Mouse (Mus musculus) spleen, embryonic (tissue): Measurements from ENCODE around the gene Bmp2k.

Experiments
- CTCF ChIA-PET: fragments of 350-600 bp; sonication (Branson Sonifier 250); formaldehyde crosslinking; loops from one replicate; lab custom pipeline; 2022; lab: Charles Lee

Bmp2k gene

GRCm38 (mm10) chr5:96969705-96970471 is 27.6 kb upstream of the Bmp2k start:
- CTCF ChIA-PET: interaction anchor here (0.7 kb wide), 1 partner anchor 14 kb away, joined by 3 read pairs; no protein-coding TSS in a partner anchor

- CTCF ChIA-PET: interaction anchor here (0.7 kb wide), 1 partner anchor 13 kb away, joined by 3 read pairs; no protein-coding TSS in a partner anchor
Measured at GRCm38 (mm10) chr5:96970472-96970848, 27.0 kb upstream of the Bmp2k start.

DNA sequence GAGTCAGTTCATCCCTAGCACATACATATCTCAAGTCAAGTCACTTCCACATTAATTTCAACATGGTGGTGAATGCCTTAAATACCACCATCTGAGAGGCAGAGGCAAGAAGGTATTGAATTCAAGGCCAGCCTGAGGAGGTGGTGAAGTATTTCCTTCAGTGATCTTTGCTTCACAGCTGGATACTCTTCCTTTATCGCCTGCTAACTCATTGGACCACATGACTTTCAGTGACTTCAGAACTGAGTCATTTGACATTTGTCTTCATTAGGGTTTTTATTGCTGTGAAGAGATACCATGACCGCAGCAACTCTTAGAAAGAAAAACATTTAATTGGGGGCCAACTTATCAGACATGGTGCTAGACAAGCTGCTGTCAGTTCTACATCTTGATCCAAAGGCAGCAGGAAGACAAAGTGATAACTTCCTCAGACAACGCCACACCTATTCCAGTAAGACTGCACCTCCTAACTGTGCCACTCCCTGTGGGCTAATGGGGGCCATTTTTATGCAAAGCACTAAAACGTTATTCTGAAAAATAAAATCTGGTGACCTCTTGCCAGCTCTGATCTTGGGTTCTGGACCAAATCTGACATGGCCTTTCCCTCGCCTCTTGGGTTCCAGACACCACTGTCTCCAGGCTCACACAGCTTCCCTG is 24.9 kb upstream of the Bmp2k start:
- CTCF ChIA-PET: no interaction called here

DNA sequence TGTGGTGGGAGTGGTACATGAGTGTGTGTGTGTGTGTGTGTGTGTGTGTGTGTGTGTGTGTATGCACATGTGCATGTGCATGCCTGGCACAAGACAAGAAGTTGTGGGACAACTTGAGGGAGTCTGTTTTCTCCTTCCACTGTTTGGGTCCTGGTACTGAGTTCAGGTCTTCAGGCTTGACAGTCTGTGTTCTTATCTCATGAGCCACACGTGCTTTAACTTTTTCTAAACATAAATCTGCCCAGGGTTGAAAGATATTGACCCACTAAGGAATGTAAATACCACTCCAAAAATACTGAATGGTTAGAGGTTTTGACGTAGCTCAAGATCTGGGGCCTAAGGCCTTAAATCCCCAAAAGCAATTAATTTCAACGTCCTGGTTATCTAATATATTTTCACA is 23.8 kb upstream of the Bmp2k start:
- CTCF ChIA-PET: no interaction called here

DNA sequence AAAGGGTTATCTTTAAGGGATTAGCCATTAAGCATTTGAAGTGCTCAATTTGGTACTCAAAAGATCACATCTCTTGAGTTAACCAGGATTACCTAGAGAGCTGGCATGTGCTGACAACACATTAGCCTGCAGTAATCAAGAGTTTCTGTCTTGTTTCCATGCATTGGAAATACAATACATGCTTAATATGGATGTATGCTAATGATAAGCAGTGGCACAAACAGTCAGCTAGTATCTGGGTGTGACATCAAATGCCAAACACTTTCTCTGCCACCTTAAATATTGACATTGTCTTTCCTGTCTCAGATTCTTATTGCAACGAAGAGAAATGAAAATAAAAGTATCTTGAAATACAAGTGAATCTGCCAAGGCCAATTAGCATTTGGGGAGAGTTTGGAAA is 22.8 kb upstream of the Bmp2k start:
- CTCF ChIA-PET: interaction anchor here (1.0 kb wide), 1 partner anchor 9 kb away, joined by 6 read pairs; no protein-coding TSS in a partner anchor

- CTCF ChIA-PET: interaction anchor here (1.0 kb wide), 1 partner anchor 9 kb away, joined by 6 read pairs; no protein-coding TSS in a partner anchor
Measured at GRCm38 (mm10) chr5:96975112-96975511, 22.4 kb upstream of the Bmp2k start.

- CTCF ChIA-PET: interaction anchor here (0.7 kb wide), 1 partner anchor 61 kb away, joined by 4 read pairs; no protein-coding TSS in a partner anchor
Measured at GRCm38 (mm10) chr5:96976150-96976549, 21.3 kb upstream of the Bmp2k start.

DNA sequence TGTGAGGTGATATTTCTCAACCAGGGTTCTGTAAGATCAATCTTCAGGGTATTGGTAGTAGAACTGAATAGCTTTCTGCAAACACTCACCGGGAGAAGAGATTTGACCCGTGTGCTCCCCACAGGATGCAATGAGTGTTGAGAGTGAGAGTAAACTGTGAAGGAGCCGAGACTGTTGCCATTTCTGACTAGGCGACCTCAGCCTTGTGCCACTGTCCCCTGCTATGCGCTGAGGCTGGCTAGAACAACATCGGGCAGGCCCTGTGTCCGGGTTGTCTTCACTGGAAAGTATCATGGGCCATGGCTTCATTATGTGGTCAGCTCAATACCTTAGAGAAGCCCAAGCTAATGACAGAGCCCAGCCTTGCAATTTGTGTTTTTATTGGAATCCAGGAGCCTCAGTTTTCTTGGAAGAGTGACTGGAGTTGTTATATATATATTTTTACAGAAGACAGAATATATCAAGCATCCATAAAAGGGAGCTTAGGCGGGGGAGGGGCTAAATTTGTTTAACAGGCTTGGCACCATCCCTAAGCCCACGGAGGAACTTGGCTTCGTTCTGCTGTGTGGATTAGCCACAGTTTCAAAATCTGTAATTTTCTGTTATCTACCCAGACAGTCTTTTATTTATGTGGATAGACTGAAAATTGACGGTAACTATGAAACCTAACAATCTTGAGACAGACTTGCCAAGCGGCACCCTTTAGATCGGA is 18.0 kb upstream of the Bmp2k start:
- CTCF ChIA-PET: no interaction called here

DNA sequence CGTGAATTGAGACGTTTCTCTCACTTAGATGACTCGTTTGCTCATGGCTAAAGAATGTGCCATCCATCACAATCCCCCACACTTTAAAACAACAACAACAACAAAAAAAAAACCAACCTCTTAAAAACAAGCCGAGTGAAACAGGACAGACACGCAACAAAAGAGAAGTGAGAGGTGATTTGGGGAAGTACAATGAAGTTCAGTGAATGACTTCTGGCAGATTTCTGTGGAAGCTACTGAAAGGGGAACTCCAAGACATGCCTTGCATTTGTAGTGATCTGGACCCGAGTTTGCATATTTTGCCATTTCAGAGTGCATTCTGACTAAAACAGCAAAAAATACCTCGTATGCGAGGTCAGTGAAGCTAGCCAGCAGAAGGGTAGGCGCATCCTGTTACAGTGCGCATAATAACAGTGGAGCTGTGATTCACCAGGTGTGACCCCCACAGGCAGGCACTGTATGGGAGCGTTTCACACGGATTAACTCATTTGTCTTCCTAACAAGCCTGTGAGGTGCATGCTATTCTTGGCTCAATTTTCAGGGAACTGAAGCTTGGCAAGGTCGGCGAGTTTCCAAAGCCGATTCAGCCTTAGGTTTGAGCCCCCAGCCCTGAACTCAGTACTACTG is 17.4 kb upstream of the Bmp2k start:
- CTCF ChIA-PET: no interaction called here

- CTCF ChIA-PET: interaction anchor here (0.6 kb wide), 1 partner anchor 40 kb away, joined by 4 read pairs; no protein-coding TSS in a partner anchor
Measured at GRCm38 (mm10) chr5:96981987-96982386, 15.5 kb upstream of the Bmp2k start.

- CTCF ChIA-PET: interaction anchor here (0.7 to 0.9 kb wide), 2 partner anchors 10 to 1032 kb away, joined by 3 read pairs; no protein-coding TSS in a partner anchor
Measured at GRCm38 (mm10) chr5:96983142-96983541, 14.3 kb upstream of the Bmp2k start.

DNA sequence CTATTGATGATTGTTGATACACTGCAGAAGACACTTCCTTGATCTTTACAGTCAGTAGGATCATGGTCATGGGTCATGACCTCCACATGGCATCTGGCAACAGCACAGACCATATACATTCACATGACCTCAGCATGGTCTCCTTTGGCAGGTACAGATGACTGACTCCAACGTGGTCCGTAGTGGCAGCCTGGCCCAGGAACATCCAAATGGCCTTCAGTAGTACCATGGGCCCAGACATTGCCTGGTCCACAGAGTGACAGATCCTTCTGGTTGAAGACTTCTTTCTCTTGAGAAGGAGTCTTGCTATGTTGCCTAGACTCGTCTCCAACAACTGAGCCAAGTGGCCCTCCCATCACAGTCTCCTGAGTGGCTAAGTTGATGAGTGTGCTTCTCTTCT is 10.6 kb upstream of the Bmp2k start:
- CTCF ChIA-PET: no interaction called here

- CTCF ChIA-PET: no interaction called here
Measured at GRCm38 (mm10) chr5:96988880-96989279, 8.6 kb upstream of the Bmp2k start.

- CTCF ChIA-PET: interaction anchor here (0.7 kb wide), 1 partner anchor 880 kb away, joined by 3 read pairs; no protein-coding TSS in a partner anchor
Measured at GRCm38 (mm10) chr5:96991156-96991555, 6.3 kb upstream of the Bmp2k start.

- CTCF ChIA-PET: interaction anchor here (1.6 kb wide), 1 partner anchor 8 kb away, joined by 4 read pairs; no protein-coding TSS in a partner anchor
Measured at GRCm38 (mm10) chr5:96992651-96993050, 4.8 kb upstream of the Bmp2k start.

GRCm38 (mm10) chr5:96993057-96993456 is 4.4 kb upstream of the Bmp2k start:
- CTCF ChIA-PET: interaction anchor here (1.1 to 1.6 kb wide), 2 partner anchors 9 to 10 kb away, joined by 3 to 4 read pairs; no protein-coding TSS in a partner anchor

DNA sequence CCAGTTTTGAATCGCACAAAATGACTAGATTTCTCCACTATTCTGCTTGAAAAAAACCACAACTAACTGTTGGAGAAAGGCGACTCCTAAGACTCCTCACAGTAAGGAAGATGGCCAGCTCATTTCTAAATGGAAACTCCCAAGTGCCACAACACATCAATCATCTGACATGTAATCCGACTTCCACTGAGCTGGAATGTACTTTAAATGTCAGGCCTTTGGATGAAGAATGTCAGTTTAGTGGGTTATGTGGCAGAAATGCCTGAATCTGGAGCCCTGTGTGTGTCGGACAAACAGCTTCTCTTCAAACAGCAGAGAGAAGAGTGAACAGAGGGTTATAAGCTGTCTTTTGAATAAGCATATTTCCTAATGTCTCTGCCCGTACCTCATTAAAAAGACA is 1.7 kb upstream of the Bmp2k start:
- CTCF ChIA-PET: interaction anchor here (0.6 kb wide), 1 partner anchor 30 kb away, joined by 5 read pairs; no protein-coding TSS in a partner anchor

- CTCF ChIA-PET: interaction anchor here (0.6 kb wide), 1 partner anchor 31 kb away, joined by 5 read pairs; no protein-coding TSS in a partner anchor
Measured at GRCm38 (mm10) chr5:96996401-96997309, 834 bp upstream of the Bmp2k start.

GRCm38 (mm10) chr5:96997802-96998565 is 495 bp downstream of the Bmp2k start:
- CTCF ChIA-PET: interaction anchor here (0.6 kb wide), 1 partner anchor 83 kb away, joined by 4 read pairs; no protein-coding TSS in a partner anchor
